Mouse (Mus musculus) liver, adult 2 months (tissue): ENCODE data around the gene Entpd3.

Experiments
- CTCF ChIP-seq: fragments of 200-500 bp; IDR thresholded peaks from 2 replicates; pipeline ENCODE4 v1.5.1; 2011; ENCODE audit warnings: low read depth, low read length, control low read depth
- POLR2A ChIP-seq: fragments of 200-500 bp; IDR thresholded peaks from 2 replicates; pipeline ENCODE4 v1.6.1; 2011; ENCODE audit warnings: low read length, control low read depth; ENCODE audit not compliant: insufficient read depth; ENCODE audit errors: extremely low read depth

GRCm38 (mm10) chr9:120539662-120540251, at the start of gene Entpd3:
- no peak for TF ChIP-seq CTCF
- no peak for TF ChIP-seq POLR2A
